Mouse (Mus musculus): ENCODE measurements around the gene Pawr.

DNA sequence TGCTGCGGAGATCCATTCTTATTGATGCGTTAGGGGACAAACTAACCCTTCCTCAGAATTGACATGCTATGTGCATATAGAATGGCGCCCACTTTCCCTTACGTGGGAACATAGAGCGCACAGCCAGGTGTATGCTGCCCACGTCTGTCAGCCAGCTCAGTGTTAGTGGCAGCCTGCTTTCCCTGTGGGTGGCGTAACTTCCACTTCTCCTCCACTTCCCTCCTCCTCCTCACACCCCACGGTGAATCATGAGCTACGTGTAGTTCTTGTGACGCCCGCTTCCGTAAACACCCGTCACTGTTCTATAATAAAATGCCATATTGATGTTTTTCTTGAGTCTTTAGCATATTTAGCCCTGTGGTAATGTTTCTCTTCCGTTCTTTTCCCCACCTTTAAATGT lies 63.7 kb downstream of the Pawr start:
- TF ChIP-seq EP300 (IDR thresholded peaks at IDR 0.05; ENCODE audit: insufficient read depth, low read depth, low read length): no peak
- no peak for TF ChIP-seq POLR2A (IDR thresholded peaks at IDR 0.05; ENCODE audit: insufficient read depth, low read length)
- no peak for TF ChIP-seq CTCF (IDR thresholded peaks at IDR 0.05; ENCODE audit: low read depth, low read length)

Data from ES-Bruce4 (cell line).